Mouse (Mus musculus) CD4-positive, CD25-positive, alpha-beta regulatory T cell, adult 4 months (primary cell): Measurements from ENCODE around the gene Zfp738. TPM values are rescaled to one million over a fixed set of nuclear protein-coding genes. Genes with fewer than 3 reads are reported as not detected.
"Not testable (repeated sequence)": the region's sequence is repeated elsewhere in the genome, so short reads cannot be mapped to it uniquely, and the experiment has no call there.

Source experiments
- ATAC-seq: one replicate; pipeline ENCODE4 v1.8.0; 2017
- polyA plus RNA-seq, 2 experiments: library from polyadenylated mRNA; unstranded; fragments of 100-300 nt; shearing (Covaris generic); gene quantifications; one replicate each; pipeline ENCODE4 v1.2.1; 2017

Zfp738 gene
- 10 to 100 TPM; 18.9 to 21.8 TPM for polyA plus RNA-seq

- no peak for ATAC-seq
Measured at GRCm38 (mm10) chr13:67686971-67687370, at the start of gene Zfp738. TSS of gene Zfp738 (minus strand) at chr13:67687071.

- ATAC-seq: not testable (repeated sequence)
Measured at GRCm38 (mm10) chr13:67734391-67734790, 47.5 kb upstream of the Zfp738 start.

- peak; percentile 71 for ATAC-seq
Measured at GRCm38 (mm10) chr13:67729441-67729840, 42.6 kb upstream of the Zfp738 start.

- peak; percentile 69 for ATAC-seq
Measured at GRCm38 (mm10) chr13:67728641-67729318, 41.9 kb upstream of the Zfp738 start, which contains the start of gene Zfp65. TSS of gene Zfp65 (minus strand) at chr13:67729173.

GRCm38 (mm10) chr13:67728106-67728505, 41.2 kb upstream of the Zfp738 start:
- ATAC-seq: no peak

- not testable (repeated sequence) for ATAC-seq
Measured at GRCm38 (mm10) chr13:67725331-67725730, 38.5 kb upstream of the Zfp738 start.

GRCm38 (mm10) chr13:67723848-67724479, 37.1 kb upstream of the Zfp738 start:
- peak; percentile 87 for ATAC-seq

- ATAC-seq: peak; percentile 29
Measured at GRCm38 (mm10) chr13:67683841-67684240, 3.0 kb downstream of the Zfp738 start.

- peak; percentile 99 for ATAC-seq
Measured at GRCm38 (mm10) chr13:67682959-67683735, 3.7 kb downstream of the Zfp738 start.

- no peak for ATAC-seq
Measured at GRCm38 (mm10) chr13:67674902-67675301, 12.0 kb downstream of the Zfp738 start.

GRCm38 (mm10) chr13:67652496-67652895, 34.4 kb downstream of the Zfp738 start:
- no peak for ATAC-seq

- peak; percentile 99 for ATAC-seq
Measured at GRCm38 (mm10) chr13:67637294-67638007, 49.4 kb downstream of the Zfp738 start, which contains the start of the genes Gm49345 and Zfp729a. TSS of gene Gm49345 (minus strand) at chr13:67637769. TSS of gene Zfp729a (minus strand) at chr13:67637791.

- ATAC-seq: peak; percentile 7
Measured at GRCm38 (mm10) chr13:67610108-67610507, 76.8 kb downstream of the Zfp738 start.

GRCm38 (mm10) chr13:67609066-67609876, 77.6 kb downstream of the Zfp738 start, which contains the start of gene Zfp729b:
TSS of gene Zfp729b (minus strand) at chr13:67609707.
- ATAC-seq: peak; percentile 88

Other genes starting within 250 kb of the Zfp738 start
- 10 to 100 TPM; 14.1 to 19.7 TPM for gene Zfp874a, start 235.4 kb downstream of the Zfp738 start, polyA plus RNA-seq
- 10 to 100 TPM; 15.5 TPM for gene Zfp874b, start 202.8 kb downstream of the Zfp738 start, polyA plus RNA-seq
- gene Zfp58, start 186.5 kb downstream of the Zfp738 start, polyA plus RNA-seq: 10 to 100 TPM; 18.0 to 18.7 TPM
- gene Gm26965, start 160.9 kb downstream of the Zfp738 start, polyA plus RNA-seq: 1 to 10 TPM; 1.0 to 2.2 TPM
- gene Zfp87, start 160.9 kb downstream of the Zfp738 start, polyA plus RNA-seq: 10 to 100 TPM; 53.6 to 54.3 TPM
- gene Zfp748, start 133.2 kb downstream of the Zfp738 start, polyA plus RNA-seq: 10 to 100 TPM; 19.6 TPM
- 1 to 10 TPM; 7.5 to 9.8 TPM for gene Zfp729b, start 77.4 kb downstream of the Zfp738 start, polyA plus RNA-seq
- 1 to 10 TPM; 5.1 to 5.4 TPM for gene Gm49345, start 49.3 kb downstream of the Zfp738 start, polyA plus RNA-seq
- 10 to 100 TPM in 1 of 2 experiments, 1 to 10 TPM in 1; 8.0 to 13.1 TPM for gene Zfp729a, start 49.3 kb downstream of the Zfp738 start, polyA plus RNA-seq
- gene Zfp65, start 42.1 kb upstream of the Zfp738 start, polyA plus RNA-seq: 1 to 10 TPM; 7.6 TPM
- gene Zfp85, start 68.2 kb upstream of the Zfp738 start, polyA plus RNA-seq: 10 to 100 TPM; 14.1 to 16.6 TPM
- gene Zfp493, start 92.6 kb upstream of the Zfp738 start, polyA plus RNA-seq: 1 to 10 TPM; 1.5 to 2.9 TPM
- 1 to 10 TPM; 6.1 to 8.8 TPM for gene Zfp273, start 126.7 kb upstream of the Zfp738 start, polyA plus RNA-seq
- 1 to 10 TPM in 1 of 2 experiments, not detected in 1; 1.1 TPM for gene Gm10037, start 144.0 kb upstream of the Zfp738 start, polyA plus RNA-seq
- not detected for gene BC048507, start 176.3 kb upstream of the Zfp738 start, polyA plus RNA-seq